Mouse (Mus musculus) heart, adult 9 months (tissue): ENCODE measurements around the gene Klk11.

Source experiments
- DNase-seq, 2 experiments: peaks; one replicate each; pipeline ENCODE4 v3.0.0; 2022; ENCODE audit warnings: low spot score in 2 of 2

The Klk11 gene

DNA sequence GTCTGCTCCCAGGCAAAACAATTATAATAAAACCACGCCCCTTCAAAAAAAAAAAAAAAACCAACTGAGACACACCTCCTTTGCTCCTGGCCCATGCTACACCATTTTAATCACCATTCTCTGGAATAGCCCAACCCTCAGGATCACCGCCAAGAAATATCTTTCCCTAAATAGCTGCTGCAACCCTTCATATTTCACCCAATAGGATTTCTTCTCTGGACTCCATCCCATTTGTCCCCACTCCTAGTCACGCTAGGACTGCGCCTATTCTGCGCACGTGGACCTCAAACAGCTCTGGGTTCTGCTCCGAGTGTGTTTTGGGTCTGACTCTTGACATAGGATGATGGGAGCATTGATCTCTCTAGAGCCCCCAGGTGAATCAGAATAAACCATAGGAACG is 22.0 kb downstream of the Klk11 start:
- DNase-seq: no peak

DNA sequence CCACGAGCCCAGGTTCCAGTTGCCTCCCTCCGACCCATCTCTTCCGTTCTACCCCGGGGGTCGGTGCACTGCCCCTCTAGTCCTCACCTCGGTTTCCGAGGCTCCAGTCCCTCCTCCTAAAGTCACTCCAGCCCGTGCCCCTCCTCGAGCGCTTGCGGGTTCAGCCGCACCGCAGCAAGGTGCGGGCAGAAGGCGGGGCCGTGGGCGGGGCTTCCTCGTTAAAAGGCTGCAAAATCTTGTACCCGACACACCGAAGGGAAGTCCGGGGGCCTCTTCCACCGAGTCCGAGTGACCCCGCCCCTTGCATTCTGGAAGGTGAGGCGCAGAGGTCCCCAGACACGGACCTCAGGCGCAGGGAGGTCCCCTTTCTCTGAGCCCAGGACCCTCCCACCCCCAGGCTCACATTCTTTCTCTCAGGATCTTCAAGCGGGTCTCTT is 22.9 kb downstream of the Klk11 start, which contains the start of gene Klk8:
Klk8 (plus strand) TSS at position 245 of the 437 bp plus-strand sequence.
- DNase-seq: peak; percentile 17 to 18

GRCm38 (mm10) chr7:43797844-43798462 is 23.5 kb downstream of the Klk11 start:
- DNase-seq: peak in 1 of 2 experiments; percentile 49

DNA sequence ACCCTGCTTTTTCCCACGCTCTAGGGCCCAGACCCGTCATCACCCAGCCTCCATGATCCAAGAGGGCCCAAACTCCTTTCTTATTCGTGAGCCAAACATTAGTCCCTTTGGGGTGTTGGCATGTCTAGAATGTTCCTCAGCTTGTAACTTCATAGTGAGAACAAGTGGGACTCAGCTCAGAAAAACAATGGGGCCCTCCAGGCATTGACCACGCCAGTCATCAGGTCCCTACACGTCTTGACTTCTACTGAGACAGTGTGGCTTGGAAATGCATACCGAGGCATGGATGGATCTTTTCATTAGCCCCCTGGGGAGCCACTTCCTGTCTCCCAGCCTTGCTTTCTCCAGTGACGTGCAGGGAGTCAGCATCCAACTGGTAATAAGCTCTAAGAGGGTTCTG is 25.5 kb downstream of the Klk11 start:
- no peak for DNase-seq

DNA sequence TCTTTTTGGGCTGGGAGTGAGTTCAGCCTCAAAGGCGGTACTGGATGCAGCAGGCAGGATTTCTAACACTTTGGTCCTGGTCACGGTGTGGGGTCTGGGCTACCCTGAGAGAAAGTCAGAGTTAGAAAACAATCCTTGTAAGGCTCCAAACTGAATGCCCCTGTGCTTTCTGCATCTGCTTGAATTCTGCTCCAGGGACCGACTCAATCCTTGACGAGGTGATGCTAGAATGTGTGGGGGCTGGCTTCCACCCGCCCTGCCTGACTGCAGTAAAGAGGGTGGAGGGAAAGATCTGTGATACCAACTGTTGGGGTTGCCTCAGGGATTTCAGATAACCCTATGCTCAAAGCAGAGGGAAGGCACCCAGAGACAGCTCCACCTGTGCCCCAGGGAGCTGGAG is 36.6 kb downstream of the Klk11 start, which contains the start of gene Klk7:
Klk7 (plus strand) TSS at position 301 of the 400 bp plus-strand sequence.
- DNase-seq: no peak

- DNase-seq: no peak
Measured at GRCm38 (mm10) chr7:43815211-43815610, 40.8 kb downstream of the Klk11 start.

- DNase-seq: no peak
Measured at GRCm38 (mm10) chr7:43816746-43817145, 42.3 kb downstream of the Klk11 start.

DNA sequence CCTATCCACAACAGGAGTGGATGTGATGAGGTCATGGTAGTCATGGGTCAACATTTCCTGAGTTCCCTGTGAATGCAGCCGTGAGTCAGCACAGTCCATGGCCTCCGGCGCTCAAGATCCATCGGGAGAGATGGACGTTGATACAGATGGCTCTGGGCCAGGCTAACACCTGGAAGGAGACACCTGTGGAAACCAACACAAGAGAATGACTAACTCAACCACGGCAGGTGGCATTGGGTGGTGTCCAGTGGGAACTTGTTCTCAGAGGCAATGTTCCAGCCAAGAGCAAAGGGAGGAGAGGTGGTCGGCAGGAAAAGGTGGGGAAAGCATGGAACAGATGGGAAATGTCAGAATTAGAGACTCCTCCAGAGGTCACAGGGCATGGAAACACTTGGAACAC is 47.2 kb downstream of the Klk11 start:
- no peak for DNase-seq

- DNase-seq: no peak
Measured at GRCm38 (mm10) chr7:43824199-43824598, 49.8 kb downstream of the Klk11 start, which contains the start of gene Klk6. Klk6 (plus strand) TSS chr7:43824499.

GRCm38 (mm10) chr7:43826056-43826455 is 51.7 kb downstream of the Klk11 start:
- no peak for DNase-seq

GRCm38 (mm10) chr7:43827706-43828105 is 53.3 kb downstream of the Klk11 start:
- no peak for DNase-seq
